Mouse (Mus musculus) olfactory bulb, adult 2 months (tissue): ENCODE measurements around the gene Pdia2. TPM values are rescaled to one million over a fixed set of nuclear protein-coding genes. Genes with fewer than 3 reads are reported as not detected.
"Not testable (repeated sequence)": the region's sequence is repeated elsewhere in the genome, so short reads cannot be mapped to it uniquely, and the experiment has no call there.

Experiments
- H3K27ac ChIP-seq: fragments of 200-500 bp; 2 replicates; pipeline ENCODE4 v1.5.1; 2012; ENCODE audit warnings: low read depth, low read length; ENCODE audit not compliant: insufficient read depth
- H3K4me1 ChIP-seq: fragments of 200-500 bp; 2 replicates; pipeline ENCODE4 v1.6.1; 2012; ENCODE audit warnings: low read length; ENCODE audit not compliant: control insufficient read depth, insufficient read depth
- H3K4me3 ChIP-seq: fragments of 200-500 bp; 2 replicates; pipeline ENCODE4 v1.5.1; 2012; ENCODE audit warnings: mild to moderate bottlenecking, low read depth, low read length, moderate library complexity; ENCODE audit not compliant: insufficient read depth
- CTCF ChIP-seq: fragments of 200-500 bp; IDR thresholded peaks from 2 replicates; pipeline ENCODE4 v1.5.1; 2012; ENCODE audit warnings: low read depth, mild to moderate bottlenecking, low read length, moderate library complexity; ENCODE audit not compliant: insufficient read depth
- POLR2A ChIP-seq: fragments of 200-500 bp; IDR thresholded peaks from 2 replicates; pipeline ENCODE4 v1.6.1; 2012; ENCODE audit warnings: mild to moderate bottlenecking, low read depth, low read length, moderate library complexity; ENCODE audit not compliant: insufficient read depth
- WGBS: fragments of 180-500 bp; shearing (Covaris S2); methylation state at CpG from one replicate; pipeline ENCODE4 v1.1.7; 2018; 5-methylcytosine and 5-hydroxymethylcytosine counted together
- polyA plus RNA-seq: library from polyadenylated mRNA; stranded (reverse); fragments of >200 nt; gene quantifications from 2 replicates; pipeline ENCODE4 v1.2.4, GENCODE M21; 2012; ENCODE audit warnings: low replicate concordance; ENCODE audit not compliant: missing spikeins, insufficient read depth, insufficient read length

The Pdia2 gene
- polyA plus RNA-seq, 1 experiment, result not detected

- Histone ChIP-seq H3K4me3 (no peak overlapping the region), H3K27ac (no peak overlapping the region), H3K4me1 (peaks cover 18% of the 10 kb centered on the region)
- TF ChIP-seq CTCF (no peak), POLR2A (no peak)
- 38% methylated on average over 11 of the region's 11 CpGs for WGBS
Observed at GRCm38 (mm10) chr17:26204766-26205165, 5.9 kb upstream of the Pdia2 start.

GRCm38 (mm10) chr17:26203321-26203811 is 4.5 kb upstream of the Pdia2 start:
- TF ChIP-seq POLR2A, result no peak
- TF ChIP-seq CTCF, result no peak
- under 1% methylated on average over 30 of the region's 30 CpGs for WGBS
- Histone ChIP-seq H3K4me3 (peak overlapping the region; percentile 53), H3K4me1 (peaks cover 18% of the 10 kb centered on the region), H3K27ac (no peak overlapping the region)

- WGBS, result 6% methylated on average over 22 of the region's 22 CpGs
- Histone ChIP-seq H3K4me1 (peaks cover 18% of the 10 kb centered on the region), H3K27ac (no peak within 1 kb of the TSS), H3K4me3 (peak within 1 kb of the TSS; percentile 53)
- TF ChIP-seq POLR2A (no peak), CTCF (no peak)
Observed at GRCm38 (mm10) chr17:26202737-26203136, 3.9 kb upstream of the Pdia2 start, which contains the start of gene Rgs11. Gene Rgs11 (plus strand): TSS chr17:26202951.

DNA sequence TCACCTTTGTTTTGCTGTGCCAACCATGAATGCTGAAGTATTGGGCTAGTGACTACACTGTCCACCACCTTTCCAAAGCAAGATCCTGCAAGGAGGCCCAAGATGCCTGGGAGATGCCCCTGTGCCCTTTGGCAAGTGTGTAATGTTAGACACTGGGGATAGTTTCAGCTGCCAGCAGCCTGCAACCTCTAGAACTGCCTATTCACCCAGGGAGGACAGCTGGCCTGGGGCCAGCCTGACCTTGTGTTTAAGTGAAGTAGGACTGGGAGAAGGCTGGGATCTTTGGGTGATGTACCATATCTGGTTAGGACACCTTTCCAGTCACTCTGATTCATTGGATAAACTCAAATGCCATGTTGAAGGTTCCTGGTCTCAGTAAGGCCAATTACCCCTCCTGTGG is 3.1 kb upstream of the Pdia2 start:
- Histone ChIP-seq H3K4me1 (peaks cover 18% of the 10 kb centered on the region), H3K4me3 (no peak overlapping the region), H3K27ac (no peak overlapping the region)
- TF ChIP-seq CTCF (no peak), POLR2A (no peak)

GRCm38 (mm10) chr17:26200831-26201705 is 2.2 kb upstream of the Pdia2 start:
- whole genome bisulfite sequencing, result 7% methylated on average over 92 of the region's 92 CpGs
- Histone ChIP-seq H3K27ac (no peak overlapping the region), H3K4me3 (peak overlapping the region; percentile 61), H3K4me1 (peaks cover 18% of the 10 kb centered on the region)
- TF ChIP-seq CTCF (no peak), POLR2A (no peak)

DNA sequence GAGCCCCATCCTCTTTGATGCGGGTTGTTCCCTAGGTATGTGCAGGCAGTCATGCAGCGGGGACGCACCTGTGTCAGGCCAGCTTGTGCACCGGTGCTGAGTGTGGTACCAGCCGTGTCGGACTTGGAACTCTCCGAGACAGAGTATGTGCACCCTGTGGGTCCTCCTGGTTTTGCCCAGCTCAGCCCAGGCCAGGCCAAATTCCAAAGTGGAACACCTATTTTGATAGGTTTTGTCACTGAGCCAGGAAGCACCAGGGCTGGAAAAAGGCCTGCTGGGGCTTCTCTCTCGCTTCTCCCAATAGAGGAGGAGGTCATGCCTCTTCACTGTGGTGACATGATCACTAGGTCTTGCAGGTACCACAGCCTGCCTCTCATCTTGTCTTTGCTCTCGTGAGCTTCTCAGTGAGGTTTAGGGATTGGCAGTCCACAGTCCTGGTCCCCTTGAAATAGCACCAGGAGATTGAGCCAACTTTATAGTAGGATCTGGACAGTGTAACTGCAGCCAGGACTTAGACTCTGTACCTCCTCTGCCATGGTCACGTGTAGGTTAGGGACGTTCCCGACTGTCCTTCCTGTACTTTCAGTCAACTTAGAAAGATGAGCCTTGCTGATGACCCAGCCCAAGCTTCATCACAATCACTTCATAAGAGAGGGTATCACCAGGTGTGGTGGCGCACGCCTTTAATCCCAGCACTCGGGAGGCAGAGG is 6.3 kb downstream of the Pdia2 start:
- no peak for TF ChIP-seq POLR2A
- no peak for TF ChIP-seq CTCF
- no peak overlapping the region for H3K4me3 ChIP-seq
- WGBS, result 96% methylated on average over 15 of the region's 15 CpGs

GRCm38 (mm10) chr17:26191486-26191885 is 7.4 kb downstream of the Pdia2 start:
- 89% methylated on average over 7 of the region's 7 CpGs for WGBS
- H3K4me3 ChIP-seq, H3K27ac ChIP-seq, H3K4me1 ChIP-seq: not testable (repeated sequence)

More for the DNA sequence above, 6.3 kb downstream of the Pdia2 start:
- H3K4me1 ChIP-seq, result no peaks in the 10 kb centered on the region
- no peak overlapping the region for H3K27ac ChIP-seq

DNA sequence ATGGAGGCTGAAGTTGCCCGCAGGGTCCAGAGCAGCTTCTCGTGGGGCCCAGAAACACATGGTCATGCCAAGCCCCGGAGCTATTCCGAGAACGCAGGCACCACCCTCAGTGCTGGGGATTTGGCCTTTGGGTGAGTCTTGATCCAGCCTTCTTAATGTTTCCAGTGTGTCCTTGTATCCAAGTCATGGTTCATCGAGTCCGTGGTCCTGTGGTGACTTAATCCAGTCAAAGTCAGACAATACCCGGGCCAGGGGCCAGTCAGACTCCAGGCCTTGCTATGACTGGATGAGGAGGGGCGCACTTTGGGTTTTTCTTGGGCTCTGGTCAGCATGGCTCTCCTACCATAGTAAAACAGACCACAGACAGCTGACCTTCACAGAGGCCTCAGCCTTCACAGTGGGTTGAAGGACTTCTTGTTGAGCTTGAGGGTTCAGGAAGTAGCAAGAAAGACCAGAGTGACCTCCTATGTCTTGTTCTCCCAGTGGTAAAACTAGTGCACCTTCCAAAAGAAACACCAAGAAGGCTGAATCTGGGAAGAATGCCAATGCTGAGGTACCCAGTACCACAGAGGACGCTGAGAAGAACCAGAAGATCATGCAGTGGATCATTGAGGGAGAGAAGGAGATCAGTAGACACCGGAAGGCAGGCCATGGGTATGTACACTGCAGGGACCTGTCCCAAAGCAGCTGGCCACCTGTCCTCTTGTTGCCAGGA is 10.6 kb downstream of the Pdia2 start:
- no peak overlapping the region for H3K27ac ChIP-seq
- no peaks in the 10 kb centered on the region for H3K4me1 ChIP-seq
- 89% methylated on average over 11 of the region's 11 CpGs for WGBS
- TF ChIP-seq CTCF (no peak), POLR2A (no peak)
- no peak overlapping the region for H3K4me3 ChIP-seq
